Mouse (Mus musculus) right cerebral cortex, postnatal 25 days (tissue): ENCODE measurements around the gene Rnd3.

ENCODE experiments used
- DNase-seq: peaks from one replicate; pipeline ENCODE4 v3.0.0; 2022

Gene Rnd3

GRCm38 (mm10) chr2:51110271-51110670, 38.6 kb downstream of the Rnd3 start:
- no peak for DNase-seq

DNA sequence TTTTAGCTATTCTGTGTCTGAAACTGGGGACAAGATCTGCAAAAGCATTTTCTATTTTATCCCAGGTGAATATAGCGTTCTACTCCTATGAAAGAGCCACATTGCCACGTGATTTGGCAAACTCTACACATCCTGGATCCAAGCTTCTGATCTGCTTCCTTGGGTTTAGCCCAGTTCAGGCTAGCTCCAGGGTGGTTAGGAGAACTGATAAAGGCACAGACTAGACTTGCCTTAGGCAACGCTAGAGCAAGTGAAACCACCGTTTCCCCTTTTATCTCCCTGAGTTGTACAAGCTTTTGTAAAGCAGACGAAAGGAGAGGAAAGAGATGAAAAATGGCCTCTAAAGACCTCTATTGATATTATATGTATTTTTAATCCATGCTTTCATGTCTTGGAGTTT, 40.3 kb downstream of the Rnd3 start:
- DNase-seq: no peak

DNA sequence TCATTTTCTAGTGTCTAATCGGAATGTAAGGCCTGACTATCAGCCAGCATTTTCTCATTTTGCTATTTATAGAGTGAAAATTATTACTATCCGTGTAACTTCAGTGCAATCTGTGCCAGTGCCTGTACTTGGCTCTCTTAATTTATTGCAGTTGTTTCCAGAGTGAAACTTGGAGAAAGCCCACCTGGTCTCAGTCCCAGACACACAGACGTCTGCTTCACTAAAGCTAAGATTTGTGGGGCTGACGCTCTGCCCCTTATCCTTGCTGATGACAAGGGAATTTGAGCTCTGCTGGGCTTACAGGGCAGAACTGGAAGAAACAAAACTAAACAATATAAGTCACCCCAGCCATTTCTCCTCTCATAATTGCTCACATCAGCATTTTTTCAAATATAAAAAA, 47.7 kb downstream of the Rnd3 start:
- no peak for DNase-seq

- DNase-seq: no peak
Observed at GRCm38 (mm10) chr2:51099987-51100386, 48.9 kb downstream of the Rnd3 start.

GRCm38 (mm10) chr2:51099240-51099639, 49.7 kb downstream of the Rnd3 start:
- DNase-seq: no peak

GRCm38 (mm10) chr2:51090688-51091087, 58.2 kb downstream of the Rnd3 start:
- DNase-seq: no peak

- DNase-seq: no peak
Observed at GRCm38 (mm10) chr2:51090049-51090448, 58.9 kb downstream of the Rnd3 start.

DNA sequence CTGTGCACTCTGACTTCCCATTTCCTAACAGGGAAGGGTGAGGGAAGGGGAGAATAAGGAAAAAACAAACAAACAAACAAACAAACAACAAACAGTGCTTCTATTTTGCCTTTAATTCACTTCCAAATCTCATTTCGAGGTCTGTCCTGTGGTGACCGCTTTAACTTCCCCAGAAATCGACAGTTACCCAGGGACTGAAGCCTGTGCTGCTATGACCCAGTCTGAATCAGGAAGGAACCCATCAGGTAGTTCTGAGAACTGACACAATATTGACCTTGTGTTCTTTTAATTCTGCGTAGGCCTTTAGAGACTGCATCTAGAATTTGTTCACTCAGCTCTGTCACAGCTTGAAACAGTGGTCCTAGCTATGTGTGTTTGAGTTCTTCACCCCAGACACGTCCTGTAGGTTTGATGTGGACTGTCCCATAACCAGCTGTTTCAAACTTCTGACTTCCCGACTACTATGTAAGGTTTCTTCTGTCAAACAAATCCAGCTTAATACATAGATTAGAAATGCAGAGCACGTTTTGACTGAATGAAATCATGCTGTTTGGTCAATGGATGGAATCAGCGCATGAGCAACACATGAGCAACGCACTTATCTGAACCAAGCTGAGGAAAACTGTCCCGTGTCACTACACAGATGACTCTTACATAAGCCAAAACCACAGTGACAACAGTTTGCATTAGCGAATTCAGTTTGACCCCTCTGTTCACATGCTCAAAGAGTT, 59.9 kb downstream of the Rnd3 start:
- no peak for DNase-seq

- no peak for DNase-seq
Observed at GRCm38 (mm10) chr2:51088123-51088453, 60.8 kb downstream of the Rnd3 start.

- DNase-seq: no peak
Observed at GRCm38 (mm10) chr2:51087307-51088122, 61.4 kb downstream of the Rnd3 start.

- no peak for DNase-seq
Observed at GRCm38 (mm10) chr2:51085155-51085554, 63.8 kb downstream of the Rnd3 start.

DNA sequence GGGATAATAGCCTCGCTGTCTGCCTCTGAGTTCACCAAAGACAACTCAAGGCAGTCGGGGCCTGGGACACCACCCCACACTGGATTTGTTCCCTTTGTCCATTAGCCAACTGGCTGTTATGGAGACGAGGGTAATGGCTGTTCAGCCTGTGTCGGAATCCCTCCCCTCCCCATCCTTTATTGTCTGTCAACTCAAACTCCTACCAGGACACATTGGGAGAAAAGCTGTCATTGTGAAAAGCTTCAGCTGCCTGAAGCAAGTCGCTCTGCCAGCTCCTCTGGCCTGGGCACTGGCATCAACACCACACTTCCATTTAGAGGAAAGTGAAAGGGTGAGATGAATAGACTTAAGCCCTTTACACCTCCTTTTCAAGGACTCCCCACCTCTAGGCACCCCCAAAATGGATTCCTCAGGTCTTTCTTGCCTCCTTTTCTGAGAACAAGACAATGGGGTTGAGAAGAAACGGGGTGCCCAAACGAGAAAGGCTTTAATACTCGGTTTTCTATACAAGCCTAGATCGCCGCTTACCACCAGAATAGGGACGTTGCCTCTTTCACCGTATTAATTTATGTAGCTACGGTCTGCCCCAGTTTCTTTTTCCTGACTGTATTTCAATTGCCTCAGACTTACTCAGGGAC, 66.1 kb downstream of the Rnd3 start:
- DNase-seq: no peak
